Comparison of ENCODE assay signal across 23 mouse cellular contexts in genomic region chr16:4382406-4382805, GRCm38 (mm10).
"Had no signal": no experiment of that assay in that cellular context is flagged by ENCODE, and none has a peak within 500 bp of the region (broad histone marks: within the 10 kb centered on the region; RNA-seq: fewer than 3 reads in every experiment).

No protein-coding gene starts in this region.

- H3K9ac ChIP-seq: kidney, embryonic 15.5 days; limb, embryonic 12.5 days; limb, embryonic 15.5 days; liver, embryonic 14.5 days; liver, postnatal 0 days; lung, embryonic 14.5 days; neural tube, embryonic 12.5 days; neural tube, embryonic 15.5 days had no signal

- H3K27ac ChIP-seq: kidney, embryonic 15.5 days; limb, embryonic 12.5 days; limb, embryonic 15.5 days; liver, embryonic 14.5 days; midbrain, embryonic 10.5 days; neural tube, embryonic 12.5 days; neural tube, embryonic 15.5 days had no signal

- H3K4me1 ChIP-seq: kidney, embryonic 15.5 days; limb, embryonic 12.5 days; limb, embryonic 15.5 days; midbrain, embryonic 10.5 days; neural tube, embryonic 12.5 days; neural tube, embryonic 15.5 days had no signal

- H3K36me3 ChIP-seq: kidney, embryonic 15.5 days; limb, embryonic 12.5 days; limb, embryonic 15.5 days; midbrain, embryonic 10.5 days; neural tube, embryonic 12.5 days; neural tube, embryonic 15.5 days had no signal

- H3K4me3 ChIP-seq: kidney, embryonic 15.5 days; limb, embryonic 12.5 days; limb, embryonic 15.5 days; midbrain, embryonic 10.5 days; neural tube, embryonic 12.5 days; neural tube, embryonic 15.5 days had no signal

- ATAC-seq: liver, postnatal 0 days had no signal

- H3K9me3 ChIP-seq: kidney, embryonic 15.5 days; limb, embryonic 12.5 days; limb, embryonic 15.5 days; midbrain, embryonic 10.5 days; neural tube, embryonic 12.5 days; neural tube, embryonic 15.5 days had no signal

- DNase-seq: kidney, adult 11 months; kidney, adult 8-10 months; kidney, postnatal 10 days; kidney, postnatal 36 days; left cerebral cortex, postnatal 4 days; liver, postnatal 0 days; lung, embryonic 14.5 days; lung, postnatal 10 days; lung, postnatal 36 days; midbrain, embryonic 14.5 days; right cerebral cortex, adult 18-20 months; right cerebral cortex, postnatal 14 days; right cerebral cortex, postnatal 4 days; thymus, adult 2 months; thymus, postnatal 25 days had no signal

- H3K4me2 ChIP-seq: kidney, embryonic 15.5 days; limb, embryonic 12.5 days; limb, embryonic 15.5 days; liver, embryonic 11.5 days; lung, embryonic 14.5 days; neural tube, embryonic 12.5 days; neural tube, embryonic 15.5 days had no signal

- H3K27me3 ChIP-seq: kidney, embryonic 15.5 days; limb, embryonic 12.5 days; limb, embryonic 15.5 days; neural tube, embryonic 12.5 days; neural tube, embryonic 15.5 days had no signal
